Mouse (Mus musculus) small intestine, adult 2 months (tissue): ENCODE measurements around the gene Fsd1.

ENCODE experiments used
- CTCF ChIP-seq: fragments of 200-500 bp; IDR thresholded peaks from 2 replicates; pipeline ENCODE4 v1.5.1; 2012; ENCODE audit warnings: low read depth, mild to moderate bottlenecking, control low read depth, inconsistent platforms, low read length, moderate library complexity, mixed read lengths; ENCODE audit not compliant: insufficient replicate concordance, insufficient read length; ENCODE audit errors: extremely low read depth
- POLR2A ChIP-seq: fragments of 200-500 bp; IDR thresholded peaks from 2 replicates; pipeline ENCODE4 v1.6.1; 2012; ENCODE audit warnings: low read depth, mild to moderate bottlenecking, control low read depth, inconsistent platforms, low read length, moderate library complexity

DNA sequence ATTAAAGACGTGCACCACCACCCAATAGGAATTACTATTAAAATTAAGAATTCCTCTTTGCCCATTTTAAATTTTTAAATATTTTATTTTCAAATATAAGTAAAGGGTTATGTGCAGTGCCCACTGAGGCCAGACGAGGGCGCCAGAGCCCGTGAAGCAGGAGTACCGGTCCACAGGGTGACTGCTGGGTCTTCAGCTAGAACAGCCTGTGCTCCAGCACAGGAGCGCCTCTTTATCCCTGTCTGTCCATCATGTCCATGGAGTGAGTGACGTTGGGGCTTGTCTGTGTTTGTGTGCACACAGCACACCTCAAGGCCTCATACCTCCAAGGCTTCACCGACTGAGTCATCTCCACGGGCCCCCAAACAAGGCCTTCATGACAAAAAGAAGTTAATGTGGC is 29.1 kb upstream of the Fsd1 start:
- TF ChIP-seq CTCF (peak; percentile 80; the same call in 1 of the 2 replicates), POLR2A (no peak)
